Mouse (Mus musculus) gastrocnemius, adult 8-10 months (tissue): ENCODE results near the gene Ucp2. TPM values are rescaled to one million over a fixed set of nuclear protein-coding genes. Genes with fewer than 3 reads are reported as not detected.

Experiments
- DNase-seq, 2 experiments: peaks; one replicate each; pipeline ENCODE4 v3.0.0; 2022; ENCODE audit warnings: low spot score in 2 of 2
- total RNA-seq, 4 experiments: library from RNA; stranded (reverse); gene quantifications; 2 replicates each; pipeline ENCODE4 v1.2.4; 2022

Ucp2 gene
- total RNA-seq, 4 experiments from 2014 or later = 6.3 to 15.0 (median 12.0) TPM

DNA sequence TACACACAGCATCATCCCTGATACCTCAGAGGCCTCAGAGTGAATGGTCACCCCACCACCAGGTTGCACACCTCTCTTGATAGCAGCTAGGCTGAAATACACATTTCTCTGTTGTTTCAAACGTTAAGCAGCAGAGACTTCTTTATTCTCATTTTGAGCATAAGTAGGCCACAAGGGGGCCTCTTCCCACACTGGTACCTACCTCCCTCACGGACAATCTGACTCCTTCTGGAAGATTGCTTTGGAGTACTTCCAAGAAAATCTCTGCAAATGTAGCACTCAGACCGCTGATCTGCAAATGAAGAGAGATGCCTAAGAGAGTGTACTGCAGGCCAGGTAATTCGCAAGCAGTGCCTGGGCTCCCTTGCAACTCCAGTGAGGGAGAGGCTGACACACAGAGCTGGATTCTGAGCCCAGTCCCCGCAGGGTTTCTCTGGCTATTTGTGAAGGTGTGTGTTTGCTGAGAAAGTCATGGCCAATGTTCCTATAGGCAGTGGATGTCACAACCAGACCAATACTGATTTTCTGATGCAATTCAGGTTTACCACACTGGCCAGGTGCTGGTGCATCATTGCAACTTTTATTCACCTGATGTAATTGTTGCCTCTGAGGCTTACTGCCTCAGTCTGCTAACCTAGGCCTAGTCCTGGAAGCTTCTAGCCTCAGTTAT is 57.3 kb downstream of the Ucp2 start:
- DNase-seq = no peak

Other genes with a start within 250 kb of the Ucp2 start
- under 1 TPM in 1 of 4 experiments, not detected in 3; 0.12 TPM for gene P4ha3, start 207.8 kb upstream of the Ucp2 start, total RNA-seq
- 1 to 10 TPM; 5.2 to 5.8 (median 5.5) TPM for gene C2cd3, start 121.1 kb upstream of the Ucp2 start, total RNA-seq
- 10 to 100 TPM; 20.4 to 30.2 (median 24.2) TPM for gene Ppme1, start 121.0 kb upstream of the Ucp2 start, total RNA-seq
- gene Ucp3, start 20.3 kb upstream of the Ucp2 start, total RNA-seq = 100 to 1,000 TPM in 2 of 4 experiments, 10 to 100 TPM in 2; 88.7 to 109 (median 102) TPM
- gene Dnajb13, start 21.6 kb downstream of the Ucp2 start, total RNA-seq = under 1 TPM in 1 of 4 experiments, not detected in 3; 0.13 TPM
- gene Coa4, start 43.7 kb downstream of the Ucp2 start, total RNA-seq = 10 to 100 TPM in 2 of 4 experiments, 1 to 10 TPM in 2; 8.3 to 10.7 (median 9.7) TPM
- gene Rab6a, start 114.1 kb downstream of the Ucp2 start, total RNA-seq = 10 to 100 TPM; 64.9 to 73.3 (median 68.4) TPM
- 10 to 100 TPM; 53.5 to 64.5 (median 58.5) TPM for gene Mrpl48, start 115.0 kb downstream of the Ucp2 start, total RNA-seq
- 100 to 1,000 TPM in 2 of 4 experiments, 10 to 100 TPM in 2; 85.9 to 102 (median 98.0) TPM for gene Plekhb1, start 169.1 kb downstream of the Ucp2 start, total RNA-seq
- gene Fam168a, start 213.3 kb downstream of the Ucp2 start, total RNA-seq = 10 to 100 TPM; 39.0 to 44.3 (median 40.7) TPM